Mouse (Mus musculus): Measurements from ENCODE around the gene Olfr692.

Gene Olfr692

DNA sequence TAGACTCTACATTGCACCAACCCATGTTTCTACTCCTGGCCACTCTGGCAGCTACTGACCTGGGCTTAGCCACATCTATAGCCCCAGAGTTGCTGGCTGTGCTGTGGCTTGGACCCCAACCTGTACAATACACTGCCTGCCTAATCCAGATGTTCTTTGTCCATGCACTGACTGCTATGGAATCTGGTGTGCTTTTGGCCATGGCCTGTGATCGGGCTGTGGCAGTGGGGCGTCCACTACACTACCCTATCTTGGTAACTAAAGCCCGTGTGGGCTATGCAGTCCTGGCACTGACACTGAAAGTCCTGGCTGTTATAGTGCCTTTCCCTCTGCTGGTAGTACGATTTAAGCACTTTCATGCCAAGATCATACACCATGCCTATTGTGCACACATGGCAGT, 491 bp downstream of the Olfr692 start:
- no peaks in the 10 kb centered on the region for H3K9me3 ChIP-seq (ENCODE audit: low read length)
- TF ChIP-seq NANOG (IDR thresholded peaks at IDR 0.05; ENCODE audit: borderline replicate concordance, low read length) (no peak), CTCF (conservative IDR thresholded peaks at IDR 0.05; ENCODE audit: low read length) (no peak), POU5F1 (IDR thresholded peaks at IDR 0.05; ENCODE audit: borderline replicate concordance, low read length) (no peak)
- no peak overlapping the region for H3K4me3 ChIP-seq (replicated peaks; ENCODE audit: low read length)
- no peaks in the 10 kb centered on the region for H3K4me1 ChIP-seq (replicated peaks; ENCODE audit: low read depth, low read length)
- H3K36me3 ChIP-seq (ENCODE audit: insufficient read depth, low read length) = peaks cover 30% of the 10 kb centered on the region
- no peaks in the 10 kb centered on the region for H3K27me3 ChIP-seq (ENCODE audit: insufficient read depth, low read length)

DNA sequence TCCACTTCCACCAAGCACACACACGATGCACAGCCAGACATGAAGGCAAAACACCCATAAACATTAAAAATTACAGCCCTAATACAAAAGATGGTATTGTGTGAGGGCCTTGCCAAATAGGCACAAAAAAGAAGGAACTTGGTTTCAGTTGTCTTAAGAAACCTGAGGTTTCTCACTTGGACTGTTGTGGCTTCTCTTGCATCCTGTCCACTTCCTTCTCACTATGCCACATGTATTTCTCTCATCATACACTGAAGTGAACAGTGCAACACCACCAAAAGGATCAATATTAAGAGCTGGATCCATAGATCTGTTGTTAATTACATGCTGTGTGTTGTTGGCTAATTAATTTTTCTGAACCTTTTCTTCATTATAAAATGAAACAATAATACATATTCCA, 4.9 kb downstream of the Olfr692 start:
- Histone ChIP-seq H3K4me3 (replicated peaks; ENCODE audit: low read length) (no peak overlapping the region), H3K27me3 (ENCODE audit: insufficient read depth, low read length) (no peaks in the 10 kb centered on the region), H3K36me3 (ENCODE audit: insufficient read depth, low read length) (peaks cover 72% of the 10 kb centered on the region), H3K4me1 (replicated peaks; ENCODE audit: low read depth, low read length) (no peaks in the 10 kb centered on the region), H3K9me3 (ENCODE audit: low read length) (no peaks in the 10 kb centered on the region)
- TF ChIP-seq POU5F1 (IDR thresholded peaks at IDR 0.05; ENCODE audit: borderline replicate concordance, low read length) (no peak), CTCF (conservative IDR thresholded peaks at IDR 0.05; ENCODE audit: low read length) (no peak), NANOG (IDR thresholded peaks at IDR 0.05; ENCODE audit: borderline replicate concordance, low read length) (no peak)

DNA sequence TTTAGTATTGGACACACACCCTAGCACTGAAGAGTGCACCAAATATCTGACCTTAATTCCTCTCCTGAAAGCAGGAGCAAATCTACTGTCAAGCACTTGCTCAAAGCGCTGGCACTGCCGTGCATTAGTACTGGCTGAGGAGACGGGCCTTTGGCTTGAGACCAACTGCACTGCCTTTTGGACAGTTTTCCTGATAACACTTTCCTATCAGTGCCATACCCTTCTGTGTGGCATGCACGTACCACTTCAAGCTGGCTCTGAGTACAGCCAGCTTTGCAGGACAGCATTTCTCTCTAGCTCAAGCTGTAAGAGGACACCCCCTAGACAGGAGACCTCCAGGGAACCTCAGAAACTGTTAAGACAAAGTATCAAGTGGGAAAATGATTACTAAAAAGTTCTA, 5.5 kb downstream of the Olfr692 start:
- H3K27me3 ChIP-seq (ENCODE audit: insufficient read depth, low read length) = no peaks in the 10 kb centered on the region
- H3K36me3 ChIP-seq (ENCODE audit: insufficient read depth, low read length) = peaks cover 78% of the 10 kb centered on the region
- no peaks in the 10 kb centered on the region for H3K4me1 ChIP-seq (replicated peaks; ENCODE audit: low read depth, low read length)
- TF ChIP-seq POU5F1 (IDR thresholded peaks at IDR 0.05; ENCODE audit: borderline replicate concordance, low read length) (no peak), NANOG (IDR thresholded peaks at IDR 0.05; ENCODE audit: borderline replicate concordance, low read length) (no peak), CTCF (conservative IDR thresholded peaks at IDR 0.05; ENCODE audit: low read length) (no peak)
- H3K9me3 ChIP-seq (ENCODE audit: low read length) = no peaks in the 10 kb centered on the region
- no peak overlapping the region for H3K4me3 ChIP-seq (replicated peaks; ENCODE audit: low read length)

DNA sequence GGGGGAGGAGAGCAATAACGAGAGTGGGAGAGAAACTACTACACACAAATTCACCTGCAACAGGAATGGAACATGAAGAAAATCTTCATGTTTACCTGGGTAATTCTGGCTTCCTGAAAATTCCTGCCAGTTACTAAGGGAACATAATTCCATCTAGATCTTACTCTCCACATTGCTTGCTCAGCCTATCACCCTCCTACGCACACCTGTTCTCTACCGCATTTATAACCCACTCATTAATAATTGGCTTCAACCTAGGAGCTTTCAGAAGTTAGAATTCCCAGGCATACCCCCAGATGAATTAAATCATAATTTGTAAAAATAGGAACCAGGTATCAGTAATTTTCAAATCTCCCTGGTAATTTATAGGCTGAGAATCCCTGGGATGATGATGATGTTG, 5.9 kb downstream of the Olfr692 start:
- H3K4me3 ChIP-seq (replicated peaks; ENCODE audit: low read length) = no peak overlapping the region
- H3K9me3 ChIP-seq (ENCODE audit: low read length) = no peaks in the 10 kb centered on the region
- no peaks in the 10 kb centered on the region for H3K4me1 ChIP-seq (replicated peaks; ENCODE audit: low read depth, low read length)
- TF ChIP-seq CTCF (conservative IDR thresholded peaks at IDR 0.05; ENCODE audit: low read length) = no peak
- no peak for TF ChIP-seq POU5F1 (IDR thresholded peaks at IDR 0.05; ENCODE audit: borderline replicate concordance, low read length)
- TF ChIP-seq NANOG (IDR thresholded peaks at IDR 0.05; ENCODE audit: borderline replicate concordance, low read length) = no peak
- peaks cover 83% of the 10 kb centered on the region for H3K36me3 ChIP-seq (ENCODE audit: insufficient read depth, low read length)
- no peaks in the 10 kb centered on the region for H3K27me3 ChIP-seq (ENCODE audit: insufficient read depth, low read length)

GRCm38 (mm10) chr7:105374866-105375265, 6.8 kb downstream of the Olfr692 start, which contains the start of gene Gm5901:
TSS of gene Gm5901 (plus strand) at chr7:105375038.
- Histone ChIP-seq H3K4me3 (replicated peaks; ENCODE audit: low read length) (no peak within 1 kb of the TSS), H3K27me3 (ENCODE audit: insufficient read depth, low read length) (no peaks in the 10 kb centered on the region), H3K9me3 (ENCODE audit: low read length) (no peaks in the 10 kb centered on the region), H3K4me1 (replicated peaks; ENCODE audit: low read depth, low read length) (no peaks in the 10 kb centered on the region), H3K36me3 (ENCODE audit: insufficient read depth, low read length) (peaks cover 92% of the 10 kb centered on the region)
- TF ChIP-seq NANOG (IDR thresholded peaks at IDR 0.05; ENCODE audit: borderline replicate concordance, low read length) (no peak), CTCF (conservative IDR thresholded peaks at IDR 0.05; ENCODE audit: low read length) (no peak)

- Histone ChIP-seq H3K4me1 (replicated peaks; ENCODE audit: low read depth, low read length) (no peaks in the 10 kb centered on the region), H3K27me3 (ENCODE audit: insufficient read depth, low read length) (no peaks in the 10 kb centered on the region), H3K9me3 (ENCODE audit: low read length) (no peaks in the 10 kb centered on the region), H3K4me3 (replicated peaks; ENCODE audit: low read length) (no peak overlapping the region), H3K36me3 (ENCODE audit: insufficient read depth, low read length) (peaks cover 98% of the 10 kb centered on the region)
- TF ChIP-seq POU5F1 (IDR thresholded peaks at IDR 0.05; ENCODE audit: borderline replicate concordance, low read length) (no peak), NANOG (IDR thresholded peaks at IDR 0.05; ENCODE audit: borderline replicate concordance, low read length) (no peak), CTCF (conservative IDR thresholded peaks at IDR 0.05; ENCODE audit: low read length) (no peak)
Observed at GRCm38 (mm10) chr7:105380329-105380728, 12.3 kb downstream of the Olfr692 start.

DNA sequence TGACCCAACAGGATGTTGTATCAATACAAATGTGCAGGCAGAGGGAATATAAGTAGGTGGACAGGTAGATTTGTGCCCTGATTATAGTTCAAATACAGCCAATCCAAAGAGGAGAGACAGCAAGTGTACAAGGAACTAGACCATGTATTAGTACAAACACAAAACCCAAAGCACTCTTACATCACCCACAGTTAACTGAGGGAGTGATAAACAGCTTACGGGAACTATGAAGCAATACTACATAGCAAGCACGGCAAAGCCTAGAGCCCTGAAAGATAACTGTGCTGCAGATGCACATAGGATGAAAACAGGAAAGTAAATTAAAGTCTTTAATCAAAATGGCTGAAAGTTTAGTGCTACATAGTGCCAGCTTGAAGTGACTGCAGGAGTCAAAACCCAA, 19.7 kb downstream of the Olfr692 start:
- no peak for TF ChIP-seq CTCF (conservative IDR thresholded peaks at IDR 0.05; ENCODE audit: low read length)
- TF ChIP-seq POU5F1 (IDR thresholded peaks at IDR 0.05; ENCODE audit: borderline replicate concordance, low read length) = no peak
- no peaks in the 10 kb centered on the region for H3K4me1 ChIP-seq (replicated peaks; ENCODE audit: low read depth, low read length)
- peaks cover 87% of the 10 kb centered on the region for H3K36me3 ChIP-seq (ENCODE audit: insufficient read depth, low read length)
- no peaks in the 10 kb centered on the region for H3K9me3 ChIP-seq (ENCODE audit: low read length)
- H3K4me3 ChIP-seq (replicated peaks; ENCODE audit: low read length) = no peak overlapping the region
- no peaks in the 10 kb centered on the region for H3K27me3 ChIP-seq (ENCODE audit: insufficient read depth, low read length)

- Histone ChIP-seq H3K4me1 (replicated peaks; ENCODE audit: low read depth, low read length) (no peaks in the 10 kb centered on the region), H3K27me3 (ENCODE audit: insufficient read depth, low read length) (no peaks in the 10 kb centered on the region), H3K9me3 (ENCODE audit: low read length) (no peaks in the 10 kb centered on the region), H3K36me3 (ENCODE audit: insufficient read depth, low read length) (peaks cover 74% of the 10 kb centered on the region), H3K4me3 (replicated peaks; ENCODE audit: low read length) (no peak overlapping the region)
- TF ChIP-seq NANOG (IDR thresholded peaks at IDR 0.05; ENCODE audit: borderline replicate concordance, low read length) (no peak), POU5F1 (IDR thresholded peaks at IDR 0.05; ENCODE audit: borderline replicate concordance, low read length) (no peak), CTCF (conservative IDR thresholded peaks at IDR 0.05; ENCODE audit: low read length) (no peak)
Observed at GRCm38 (mm10) chr7:105390236-105390635, 22.2 kb downstream of the Olfr692 start.

DNA sequence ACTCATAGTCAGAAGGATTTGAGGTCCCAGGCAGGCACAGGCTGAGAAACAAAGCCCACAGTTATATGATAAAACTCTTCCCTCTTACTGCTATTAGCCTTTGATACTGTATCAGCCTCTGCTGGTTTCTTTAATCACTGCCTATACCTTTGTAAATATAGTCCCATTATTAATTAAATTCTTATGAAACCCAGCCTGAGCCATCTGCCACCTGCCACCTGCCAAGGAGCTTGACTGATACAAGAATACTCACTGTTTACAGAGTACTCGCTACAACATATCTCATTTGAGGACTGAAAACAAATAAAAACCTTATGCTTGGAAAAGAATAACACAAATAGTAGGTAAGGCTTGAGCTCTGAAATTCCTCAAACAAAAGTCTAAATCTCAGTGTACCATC, 26.6 kb downstream of the Olfr692 start:
- Histone ChIP-seq H3K4me1 (replicated peaks; ENCODE audit: low read depth, low read length) (peaks cover 13% of the 10 kb centered on the region), H3K36me3 (ENCODE audit: insufficient read depth, low read length) (peaks cover 52% of the 10 kb centered on the region), H3K4me3 (replicated peaks; ENCODE audit: low read length) (no peak overlapping the region), H3K27me3 (ENCODE audit: insufficient read depth, low read length) (no peaks in the 10 kb centered on the region), H3K9me3 (ENCODE audit: low read length) (no peaks in the 10 kb centered on the region)
- TF ChIP-seq NANOG (IDR thresholded peaks at IDR 0.05; ENCODE audit: borderline replicate concordance, low read length) (no peak), CTCF (conservative IDR thresholded peaks at IDR 0.05; ENCODE audit: low read length) (no peak), POU5F1 (IDR thresholded peaks at IDR 0.05; ENCODE audit: borderline replicate concordance, low read length) (no peak)

Data from E14TG2a.4 (cell line).